In the genomic region with DNA sequence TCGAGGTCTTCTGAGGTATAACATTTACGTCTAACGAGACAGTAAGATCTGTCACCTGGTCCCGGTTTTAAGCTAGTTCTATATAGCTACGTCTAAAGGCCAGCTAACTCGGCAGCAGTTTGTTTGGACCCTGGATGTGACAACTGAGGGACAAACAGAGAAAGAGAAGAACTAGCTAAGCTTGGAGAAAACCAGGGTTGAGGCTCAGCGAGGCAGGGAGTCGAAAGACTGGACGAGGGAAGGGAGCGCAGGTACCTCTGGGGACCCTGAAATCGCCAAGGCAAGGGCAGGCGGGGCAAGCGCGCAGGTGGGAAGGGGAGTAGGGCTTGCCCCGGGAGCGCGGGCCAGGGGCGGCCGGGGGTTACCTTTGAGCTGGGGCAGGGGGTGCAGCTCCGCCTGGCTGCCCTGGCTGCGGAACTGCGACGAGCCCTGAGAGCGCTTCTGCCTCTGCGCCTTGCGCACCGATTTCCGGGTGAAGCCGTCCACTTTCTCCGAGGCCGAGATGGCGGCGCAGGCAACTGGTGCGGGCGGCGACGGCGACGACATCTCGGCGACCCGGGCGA, we compare ENCODE assay signal across 7 mouse cellular contexts. TPM values are rescaled to one million over a fixed set of nuclear protein-coding genes. Genes with fewer than 3 reads are reported as not detected.
A peak's percentile ranks its signal among the peaks of the same experiment; 100 is the strongest.
DNase-seq lines count a peak whose midpoint lies in the region; ATAC-seq and TF ChIP-seq lines count a peak whose summit lies in the region.

No protein-coding gene starts in this region.

- peaks cover 6% of the 10 kb centered on the region for H3K9me3 ChIP-seq in G1E (replicated peaks)
- no peaks in the 10 kb centered on the region for H3K9me3 ChIP-seq in forebrain, embryonic 14.5 days (replicated peaks; ENCODE audit: control insufficient read depth, low read length)
- H3K9me3 ChIP-seq in hindbrain, embryonic 14.5 days (ENCODE audit: control insufficient read depth, low read length): no peaks in the 10 kb centered on the region
- no peaks in the 10 kb centered on the region for H3K9me3 ChIP-seq in limb, embryonic 11.5 days (ENCODE audit: control insufficient read depth, low read length)
- H3K9me3 ChIP-seq in midbrain, embryonic 14.5 days (ENCODE audit: control insufficient read depth, low read length): no peaks in the 10 kb centered on the region
- no peaks in the 10 kb centered on the region for H3K9me3 ChIP-seq in stomach, embryonic 15.5 days

- H3K9ac ChIP-seq in forebrain, embryonic 14.5 days (ENCODE audit: low read length): peak overlapping the region; percentile 71
- peak overlapping the region; percentile 66 for H3K9ac ChIP-seq in hindbrain, embryonic 14.5 days
- peak overlapping the region; percentile 53 for H3K9ac ChIP-seq in limb, embryonic 11.5 days (ENCODE audit: low read length)
- peak overlapping the region; percentile 57 for H3K9ac ChIP-seq in midbrain, embryonic 14.5 days (replicated peaks; ENCODE audit: low read length)
- peak overlapping the region; percentile 54 for H3K9ac ChIP-seq in stomach, embryonic 15.5 days

- H3K4me1 ChIP-seq in G1E (ENCODE audit: insufficient read depth, low read depth, low read length): peaks cover 29% of the 10 kb centered on the region
- H3K4me1 ChIP-seq in forebrain, embryonic 14.5 days (ENCODE audit: control insufficient read depth, insufficient read depth, low read length): peaks cover 6% of the 10 kb centered on the region; the same call in 1 of the 2 replicates
- H3K4me1 ChIP-seq in hindbrain, embryonic 14.5 days (replicated peaks; ENCODE audit: control insufficient read depth, insufficient read depth, low read length): peaks cover 5% of the 10 kb centered on the region; the same call in 1 of the 2 replicates
- no peaks in the 10 kb centered on the region for H3K4me1 ChIP-seq in limb, embryonic 11.5 days (ENCODE audit: control insufficient read depth, insufficient read depth, low read length)
- 0 out of 2 replicates have a peak, but pooled peaks cover 2% of the 10 kb centered on the region for H3K4me1 ChIP-seq in midbrain, embryonic 14.5 days (ENCODE audit: control insufficient read depth, insufficient read depth, low read length)
- 0 out of 2 replicates have a peak, but pooled peaks cover 5% of the 10 kb centered on the region for H3K4me1 ChIP-seq in stomach, embryonic 15.5 days

- peak overlapping the region; percentile 68 for H3K4me2 ChIP-seq in forebrain, embryonic 14.5 days (ENCODE audit: low read length)
- H3K4me2 ChIP-seq in hindbrain, embryonic 14.5 days (replicated peaks): peak overlapping the region; percentile 61
- H3K4me2 ChIP-seq in limb, embryonic 11.5 days (ENCODE audit: low read depth, severe bottlenecking): peak overlapping the region; percentile 70
- peak overlapping the region; percentile 64 for H3K4me2 ChIP-seq in midbrain, embryonic 14.5 days (ENCODE audit: low read length)
- H3K4me2 ChIP-seq in stomach, embryonic 15.5 days: peak overlapping the region; percentile 63

- H3K4me3 ChIP-seq in G1E (ENCODE audit: low read depth, low read length): peak overlapping the region; percentile 80
- H3K4me3 ChIP-seq in forebrain, embryonic 14.5 days (ENCODE audit: low read depth, low read length): peak overlapping the region; percentile 66
- peak overlapping the region; percentile 59 for H3K4me3 ChIP-seq in hindbrain, embryonic 14.5 days (replicated peaks; ENCODE audit: low read length)
- H3K4me3 ChIP-seq in limb, embryonic 11.5 days (ENCODE audit: low read depth, low read length): peak overlapping the region; percentile 71
- H3K4me3 ChIP-seq in midbrain, embryonic 14.5 days (replicated peaks; ENCODE audit: low read depth, low read length): peak overlapping the region; percentile 66
- H3K4me3 ChIP-seq in stomach, embryonic 15.5 days (replicated peaks): peak overlapping the region; percentile 89

- no peak for TF ChIP-seq CTCF in G1E (IDR thresholded peaks at IDR 0.05; ENCODE audit: low read depth, low read length)

- H3K27me3 ChIP-seq in G1E (ENCODE audit: insufficient read depth, low read length): no peaks in the 10 kb centered on the region
- no peaks in the 10 kb centered on the region for H3K27me3 ChIP-seq in forebrain, embryonic 14.5 days (replicated peaks; ENCODE audit: control insufficient read depth, insufficient read depth, low read length)
- no peaks in the 10 kb centered on the region for H3K27me3 ChIP-seq in hindbrain, embryonic 14.5 days (ENCODE audit: control insufficient read depth, insufficient read depth, low read length)
- H3K27me3 ChIP-seq in limb, embryonic 11.5 days (ENCODE audit: control insufficient read depth, insufficient read depth, low read length): no peaks in the 10 kb centered on the region
- H3K27me3 ChIP-seq in midbrain, embryonic 14.5 days (ENCODE audit: control insufficient read depth, insufficient read depth, low read length): 0 out of 2 replicates have a peak, but pooled peaks cover 7% of the 10 kb centered on the region
- no peaks in the 10 kb centered on the region for H3K27me3 ChIP-seq in stomach, embryonic 15.5 days (replicated peaks)

- H3K36me3 ChIP-seq in G1E (replicated peaks): no peaks in the 10 kb centered on the region
- no peaks in the 10 kb centered on the region for H3K36me3 ChIP-seq in forebrain, embryonic 14.5 days (ENCODE audit: control insufficient read depth, insufficient read depth, low read length)
- no peaks in the 10 kb centered on the region for H3K36me3 ChIP-seq in hindbrain, embryonic 14.5 days (replicated peaks; ENCODE audit: control insufficient read depth, insufficient read depth)
- H3K36me3 ChIP-seq in limb, embryonic 11.5 days (ENCODE audit: control insufficient read depth, insufficient read depth, low read length): no peaks in the 10 kb centered on the region
- H3K36me3 ChIP-seq in midbrain, embryonic 14.5 days (ENCODE audit: control insufficient read depth, insufficient read depth, low read length): no peaks in the 10 kb centered on the region
- no peaks in the 10 kb centered on the region for H3K36me3 ChIP-seq in stomach, embryonic 15.5 days

- DNase-seq in G1E (ENCODE audit: low spot score): no peak
- DNase-seq in adrenal gland, postnatal 4 days (ENCODE audit: low spot score in 2 of 2): peak; percentile 34 to 37
- peak; percentile 23 for DNase-seq in forebrain, embryonic 14.5 days (ENCODE audit: low spot score)
- DNase-seq in hindbrain, embryonic 14.5 days (ENCODE audit: low spot score): peak; percentile 29
- DNase-seq in limb, embryonic 11.5 days (ENCODE audit: low spot score): peak; percentile 66
- DNase-seq in midbrain, embryonic 14.5 days: peak; percentile 48

- no peak for ATAC-seq in G1E (ENCODE audit: extremely low read depth, insufficient number of reproducible peaks, low FRiP score, poor library complexity, severe bottlenecking)
- no peak for ATAC-seq in forebrain, embryonic 14.5 days
- no peak for ATAC-seq in hindbrain, embryonic 14.5 days (ENCODE audit: low FRiP score)
- no peak for ATAC-seq in limb, embryonic 11.5 days (ENCODE audit: insufficient number of reproducible peaks, low FRiP score, low TSS enrichment, low read depth)
- no peak for ATAC-seq in midbrain, embryonic 14.5 days (ENCODE audit: low FRiP score, low TSS enrichment)
- no peak for ATAC-seq in stomach, embryonic 15.5 days (ENCODE audit: insufficient read depth, low FRiP score, low read depth)

- H3K27ac ChIP-seq in forebrain, embryonic 14.5 days (ENCODE audit: low read depth, low read length): peak overlapping the region; percentile 78; the same call in 1 of the 2 replicates
- peak overlapping the region; percentile 75; the same call in 1 of the 2 replicates for H3K27ac ChIP-seq in hindbrain, embryonic 14.5 days
- peak overlapping the region; percentile 49; the same call in 1 of the 2 replicates for H3K27ac ChIP-seq in limb, embryonic 11.5 days (replicated peaks; ENCODE audit: low read depth, low read length)
- 0 out of 2 replicates have a peak overlapping the region, but pooled peaks have one; percentile 96 for H3K27ac ChIP-seq in midbrain, embryonic 14.5 days (replicated peaks; ENCODE audit: low read depth, low read length)
- H3K27ac ChIP-seq in stomach, embryonic 15.5 days: peak overlapping the region; percentile 94

- 1% methylated on average over 42 of the region's 43 CpGs for WGBS in forebrain, embryonic 14.5 days
- 3% methylated on average over 23 of the region's 43 CpGs for WGBS in hindbrain, embryonic 14.5 days
- 1% methylated on average over 43 of the region's 43 CpGs for WGBS in limb, embryonic 11.5 days
- WGBS in midbrain, embryonic 14.5 days: 1% methylated on average over 43 of the region's 43 CpGs
- under 1% methylated on average over 26 of the region's 43 CpGs for WGBS in stomach, embryonic 15.5 days

RNA-seq across cellular contexts. Expression of a gene that starts 7.1 kb away (rescaled TPM):
- total RNA-seq in G1E (2014; fragmentation: Nextera tagmentation) (133 and 147 TPM in 2 replicates), G1E (2017) (133 and 142 TPM in 2 replicates)
- polyA plus RNA-seq in G1E (2012): 45.1 and 56.2 TPM in 2 replicates
- 100 to 1,000 TPM; 105 to 107 TPM for total RNA-seq in adrenal gland, postnatal 4 days (2021)
- 10.5 and 11.8 TPM in 2 replicates for polyA plus RNA-seq in forebrain, embryonic 14.5 days (2014; fragmentation: Nextera tagmentation; extraction: Ambion mirVana)
- 12.6 and 14.4 TPM in 2 replicates for polyA plus RNA-seq in hindbrain, embryonic 14.5 days (2014; fragmentation: Nextera tagmentation; extraction: Ambion mirVana)
- polyA plus RNA-seq in limb, embryonic 11.5 days (2014; fragmentation: Nextera tagmentation; extraction: Ambion mirVana): 17.0 and 20.3 TPM in 2 replicates
- polyA plus RNA-seq in midbrain, embryonic 14.5 days (2014; fragmentation: Nextera tagmentation; extraction: Ambion mirVana): 8.5 TPM in 2 replicates
- polyA plus RNA-seq in stomach, embryonic 15.5 days (2015; fragmentation: Nextera tagmentation; extraction: Ambion mirVana): 29.6 and 29.8 TPM in 2 replicates
